Mouse (Mus musculus) embryo, embryonic 10 days (tissue): ENCODE measurements around the gene Acbd4.

Experiments
- DNase-seq: peaks from one replicate; pipeline ENCODE4 v3.0.0-alpha.2; 2015; ENCODE audit warnings: low spot score

The Acbd4 gene

GRCm38 (mm10) chr11:103093306-103093705 is 8.2 kb upstream of the Acbd4 start:
- no peak for DNase-seq

DNA sequence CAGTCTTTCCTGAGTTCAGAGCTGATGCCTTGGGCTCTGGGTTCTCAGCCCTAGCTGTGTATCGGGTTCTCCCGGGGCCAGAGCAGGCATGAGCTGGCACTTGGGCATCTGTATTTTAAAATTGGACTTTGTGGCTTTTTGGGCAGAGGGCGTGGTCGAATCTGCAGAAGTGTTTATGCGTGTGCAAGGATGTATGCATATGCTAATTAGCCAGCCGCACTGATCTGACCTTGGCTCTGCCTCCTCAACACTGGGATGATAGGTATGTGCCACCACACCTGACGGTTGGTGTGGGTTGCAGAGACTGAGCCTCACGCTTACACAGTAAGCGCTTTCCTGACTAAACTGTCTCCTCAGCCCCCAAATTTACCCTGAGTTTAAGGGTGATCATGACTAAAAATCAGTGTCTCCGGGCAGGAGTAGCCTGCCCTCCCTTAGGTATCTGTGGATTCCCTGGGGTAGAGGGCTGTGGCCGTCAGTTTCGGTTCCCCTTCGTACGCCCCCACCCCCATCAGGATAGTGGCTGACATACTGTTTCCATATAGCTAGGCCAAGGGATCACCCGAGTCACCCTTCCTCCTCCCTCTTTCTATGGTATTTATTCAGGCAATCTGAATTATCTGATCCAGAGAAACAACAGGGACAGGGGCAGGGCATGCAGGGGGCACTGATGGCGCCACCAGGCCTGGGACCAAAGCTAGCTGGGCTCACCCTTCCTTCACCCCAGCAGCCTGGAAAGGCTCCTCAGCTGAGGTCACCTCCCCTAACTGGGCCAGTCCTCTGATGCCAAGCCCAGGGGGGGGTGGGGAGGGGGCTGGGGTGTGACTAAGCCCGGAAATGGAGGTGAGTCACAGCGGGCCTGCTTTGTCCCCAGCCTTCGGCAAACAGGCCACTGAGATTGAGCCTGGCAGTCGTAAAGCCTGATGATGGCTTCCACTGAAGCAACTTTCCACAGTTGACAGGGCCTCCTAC is 7.3 kb upstream of the Acbd4 start:
- no peak for DNase-seq

DNA sequence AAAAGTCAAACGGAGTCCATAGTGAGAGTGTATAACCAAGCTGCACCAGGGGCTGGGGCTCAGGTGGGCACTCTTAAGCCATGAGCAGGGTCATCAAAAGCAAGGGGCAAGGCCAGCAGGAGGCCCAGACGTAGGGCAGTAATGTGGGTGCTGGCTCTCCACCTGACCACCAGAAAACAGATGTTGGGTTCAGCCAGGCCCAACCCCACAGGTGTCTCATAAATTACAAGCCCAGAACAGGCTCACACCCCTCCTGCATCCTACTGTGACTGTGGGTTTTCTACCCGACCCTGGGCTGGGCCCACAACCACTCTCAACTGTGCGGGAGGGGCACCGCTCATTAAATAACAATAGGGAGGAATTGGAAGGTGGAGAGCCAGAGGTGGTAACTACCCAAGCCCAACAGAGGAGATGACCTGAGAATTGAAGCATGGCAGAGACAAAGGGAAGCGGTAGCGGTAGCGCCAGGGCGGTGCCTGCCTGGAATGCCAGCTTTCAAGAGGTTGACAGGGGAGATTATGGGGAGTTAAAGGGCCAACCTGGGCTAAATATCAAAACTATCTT is 6.3 kb upstream of the Acbd4 start:
- no peak for DNase-seq

- DNase-seq, result no peak
Observed at GRCm38 (mm10) chr11:103095801-103096200, 5.7 kb upstream of the Acbd4 start.

DNA sequence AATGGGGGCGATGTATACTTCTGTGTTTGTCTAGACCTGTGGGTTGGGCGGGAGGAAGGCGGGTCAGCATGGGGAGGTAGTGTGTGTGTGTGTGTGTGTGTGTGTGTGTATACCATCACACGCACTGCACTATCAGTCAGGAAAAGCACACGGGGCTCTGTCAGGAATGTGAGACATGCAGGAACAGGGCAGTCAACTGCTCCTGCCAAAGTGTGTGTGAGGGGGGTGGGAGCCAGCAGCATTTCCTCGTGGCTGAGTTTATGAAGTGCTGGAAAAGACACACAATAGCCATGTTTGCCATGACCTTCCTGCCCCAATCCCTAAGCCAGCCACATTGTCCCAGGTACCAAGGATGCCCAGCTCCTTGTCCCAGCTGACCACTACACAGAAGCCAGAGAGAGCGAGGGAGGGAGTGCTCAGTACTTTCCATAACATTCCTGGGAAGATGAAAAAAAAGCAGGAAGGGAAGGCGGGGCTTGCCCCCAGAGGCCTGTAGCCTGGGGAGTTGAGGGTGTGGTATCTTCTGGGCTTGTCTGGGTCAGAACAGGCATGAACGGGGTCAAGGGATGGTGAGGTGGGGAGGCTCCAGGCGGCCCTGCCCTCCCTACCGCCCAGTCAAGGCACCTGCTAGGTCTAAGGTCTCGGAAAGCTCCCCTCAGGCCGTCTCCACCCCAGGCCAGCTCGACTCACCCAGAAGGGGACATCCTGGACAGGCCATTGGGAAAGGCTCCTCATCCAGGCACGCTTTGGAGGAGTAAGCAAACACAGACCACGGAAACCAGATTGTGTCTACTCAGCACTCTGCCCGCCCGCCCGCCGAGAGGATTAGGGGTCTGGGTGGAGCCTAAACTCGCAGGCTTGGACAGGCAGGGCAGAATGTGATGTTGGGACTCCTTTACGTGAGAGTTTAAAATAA is 4.2 kb upstream of the Acbd4 start:
- DNase-seq, result peak; percentile 51

GRCm38 (mm10) chr11:103098531-103099190 is 2.8 kb upstream of the Acbd4 start:
- DNase-seq, result no peak

DNA sequence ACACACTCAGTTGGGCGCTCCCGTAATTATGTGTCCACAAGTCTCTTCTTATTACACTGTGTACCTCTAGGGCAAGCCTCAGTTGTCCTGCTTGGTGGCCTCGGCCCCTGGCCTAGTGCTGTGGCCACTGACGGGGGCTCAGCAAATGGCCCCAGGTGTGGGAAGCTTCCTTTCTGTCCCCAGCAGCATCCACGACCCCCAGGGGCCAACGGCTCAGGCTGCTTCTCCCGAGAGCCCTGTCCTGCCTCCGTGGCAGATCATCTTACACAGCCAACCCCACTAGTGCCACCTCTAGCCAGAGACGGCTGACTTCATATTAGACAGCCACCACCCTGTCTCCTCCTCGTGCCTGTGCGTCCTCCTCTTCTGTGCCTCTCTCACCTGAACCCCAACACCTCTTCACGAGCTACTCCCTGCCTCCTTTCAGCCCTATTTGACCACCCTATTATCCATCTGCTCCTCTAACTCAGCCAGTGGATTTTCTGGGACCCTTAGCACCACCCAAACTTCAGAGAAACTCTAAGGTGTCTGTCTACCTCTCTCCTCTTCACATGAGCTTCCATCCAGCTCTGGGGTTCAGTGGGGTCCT is 2.0 kb upstream of the Acbd4 start:
- DNase-seq, result no peak

DNA sequence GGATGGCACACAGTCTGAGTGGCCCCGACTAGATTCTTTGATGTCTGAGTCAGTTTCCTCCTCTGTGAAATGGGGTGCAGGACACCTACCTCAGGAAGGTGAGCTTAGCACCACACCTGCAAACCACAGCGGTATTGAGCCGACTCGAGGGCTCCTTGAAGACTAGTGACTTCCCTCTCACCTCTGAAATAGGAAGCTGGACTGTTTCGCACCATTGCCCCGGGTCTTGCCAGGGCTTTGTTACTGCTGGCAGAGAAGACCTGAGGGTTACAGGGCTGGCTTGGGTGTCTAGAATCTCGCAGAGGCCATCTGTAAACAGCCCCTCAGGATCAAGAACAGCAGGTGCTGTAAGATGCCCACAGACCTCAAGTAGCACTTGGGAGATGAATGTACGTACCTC is 1.1 kb upstream of the Acbd4 start:
- no peak for DNase-seq

DNA sequence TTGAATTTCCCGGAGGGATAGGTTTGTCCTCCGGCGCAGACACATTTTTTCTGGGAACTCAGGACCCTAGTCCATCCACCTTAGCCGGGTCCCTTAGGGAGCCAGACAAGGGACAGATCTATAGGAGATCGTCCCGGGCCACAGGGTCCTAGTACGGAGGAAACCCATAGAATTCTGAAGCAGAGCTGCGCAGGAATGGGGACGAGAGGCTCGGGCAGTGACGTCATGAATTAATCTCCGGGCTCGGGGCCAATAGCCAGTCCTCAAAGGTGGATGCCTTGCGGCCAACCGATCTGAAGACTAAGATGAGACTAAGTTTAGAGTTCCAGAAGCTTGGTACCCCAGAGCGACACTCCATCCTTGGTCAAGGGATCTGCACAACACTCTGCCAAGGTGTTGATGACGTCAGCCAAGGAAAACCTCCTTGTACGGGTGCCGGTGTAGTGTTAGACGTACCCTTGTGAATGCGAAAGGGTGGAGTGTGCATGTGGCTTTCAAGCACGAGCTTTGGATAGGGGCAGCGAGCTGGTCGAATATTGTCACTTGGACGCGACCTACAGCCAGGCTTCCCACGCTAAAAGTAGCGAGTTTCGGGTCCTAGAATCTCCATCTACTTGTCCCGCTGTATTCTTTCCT is 502 bp downstream of the Acbd4 start:
- peak; percentile 58 for DNase-seq

GRCm38 (mm10) chr11:103102725-103103349 is 1.4 kb downstream of the Acbd4 start:
- peak; percentile 95 for DNase-seq

DNA sequence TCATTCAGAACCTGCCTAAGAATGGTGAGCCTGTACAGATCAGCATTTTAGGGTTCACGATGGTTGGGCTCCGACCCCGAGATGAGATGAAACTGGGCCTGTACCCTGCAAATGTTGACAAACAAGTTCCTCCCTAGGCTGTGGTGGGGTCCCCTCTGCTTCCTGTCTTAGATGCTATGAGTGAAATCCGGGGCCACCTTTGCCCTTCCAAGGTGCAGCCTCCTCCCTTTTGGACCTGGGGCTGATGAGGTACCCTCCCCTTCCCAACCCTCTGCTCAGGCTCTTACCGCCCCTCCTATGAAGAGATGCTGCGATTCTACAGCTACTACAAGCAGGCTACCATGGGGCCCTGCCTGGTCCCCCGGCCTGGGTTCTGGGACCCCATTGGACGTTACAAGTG is 2.1 kb downstream of the Acbd4 start:
- DNase-seq, result no peak

DNA sequence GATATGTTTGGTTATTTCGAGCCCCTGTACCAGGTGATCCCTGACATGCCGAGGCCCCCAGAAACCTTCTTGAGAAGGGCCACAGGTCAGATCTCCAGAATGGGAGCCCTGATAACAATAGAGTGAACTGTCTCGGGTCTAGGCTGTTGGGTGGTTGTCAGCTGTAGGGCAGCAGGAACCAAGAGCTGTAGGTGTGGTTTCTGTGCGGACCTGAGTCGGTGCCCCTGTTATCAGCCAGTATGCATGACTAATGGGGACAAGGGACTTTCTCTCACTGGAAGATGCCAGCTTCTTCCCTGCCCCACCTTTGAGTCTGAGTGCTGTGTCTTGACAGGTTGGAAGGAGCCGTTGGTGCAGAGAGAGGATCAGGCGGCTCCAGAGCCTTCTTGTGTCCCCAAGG is 3.0 kb downstream of the Acbd4 start:
- DNase-seq, result no peak

GRCm38 (mm10) chr11:103105180-103105725 is 3.8 kb downstream of the Acbd4 start:
- no peak for DNase-seq

GRCm38 (mm10) chr11:103105810-103106209 is 4.3 kb downstream of the Acbd4 start:
- DNase-seq, result no peak

DNA sequence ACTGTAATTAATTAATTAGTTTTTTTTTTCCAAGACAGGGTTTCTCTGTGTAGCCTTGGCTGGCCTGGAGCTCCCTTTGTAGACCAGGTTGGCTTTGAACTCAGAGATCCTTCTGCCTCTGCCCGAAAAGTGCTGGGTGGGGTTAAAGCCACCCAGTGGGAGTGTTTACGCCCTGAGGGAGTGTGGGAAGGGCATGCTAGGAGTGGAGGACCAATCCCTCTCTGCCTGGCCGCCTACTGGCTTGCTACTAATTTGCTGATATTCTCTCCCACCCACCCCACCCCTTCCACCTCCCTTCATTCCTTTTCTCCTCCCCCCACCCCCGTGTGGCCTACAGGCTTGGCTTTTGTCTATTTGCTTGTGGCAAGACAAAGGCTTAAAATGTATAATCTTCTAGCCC is 4.9 kb downstream of the Acbd4 start:
- no peak for DNase-seq

GRCm38 (mm10) chr11:103111301-103111700 is 9.8 kb downstream of the Acbd4 start:
- DNase-seq, result peak; percentile 8

DNA sequence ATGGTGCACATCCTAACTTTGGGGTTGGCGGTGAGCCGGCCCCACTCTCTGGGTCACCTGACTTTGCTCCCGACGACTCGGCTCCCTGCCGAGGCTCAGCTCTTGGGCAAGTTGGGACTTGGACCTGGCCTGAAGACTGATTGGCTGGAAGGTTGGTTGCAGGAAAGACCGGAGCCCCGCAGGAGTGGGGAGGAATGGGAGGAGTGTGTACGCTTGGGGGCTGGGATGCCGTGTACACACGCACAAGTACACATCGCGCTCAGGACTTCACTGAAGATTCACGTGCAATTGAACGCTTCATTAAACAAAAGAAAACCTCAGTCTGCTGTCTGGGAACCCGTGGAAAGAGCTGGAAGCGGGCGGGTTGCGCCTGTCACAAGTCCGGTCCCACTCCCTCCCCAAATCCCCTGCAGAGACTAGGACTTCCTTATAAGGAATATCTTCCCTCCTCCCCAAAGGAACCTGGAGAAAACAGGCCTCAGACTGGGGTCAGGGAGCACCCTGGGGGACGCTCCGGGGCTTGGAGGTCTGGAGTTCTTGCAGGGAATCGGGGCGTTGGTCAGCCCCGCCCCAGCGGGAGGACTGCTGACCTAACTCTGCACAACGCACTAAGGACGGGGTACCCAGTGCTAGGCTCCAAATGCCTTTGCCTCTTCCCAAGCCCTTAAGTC is 10.5 kb downstream of the Acbd4 start:
- DNase-seq, result peak; percentile 66

- DNase-seq, result no peak
Observed at GRCm38 (mm10) chr11:103112552-103112912, 11.1 kb downstream of the Acbd4 start.

DNA sequence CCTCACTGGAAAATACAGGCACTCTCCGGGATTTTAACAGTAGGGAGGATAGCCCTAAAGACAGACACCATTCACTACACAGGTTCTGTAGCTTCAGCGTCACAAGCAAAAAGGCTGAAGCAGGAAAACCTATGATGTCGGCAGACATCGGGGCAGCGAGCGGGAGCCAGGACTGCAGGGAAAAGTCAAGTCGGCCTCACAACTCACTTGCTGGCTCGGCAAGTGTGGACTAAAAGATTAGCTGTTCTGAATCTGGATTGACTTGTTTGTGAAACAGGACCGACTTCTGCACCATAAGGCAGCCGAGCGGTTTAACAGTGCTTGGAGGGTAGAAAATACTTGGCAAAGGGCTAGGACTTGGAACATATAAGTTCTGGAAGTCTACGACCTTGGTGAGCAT is 11.5 kb downstream of the Acbd4 start:
- peak; percentile 6 for DNase-seq

DNA sequence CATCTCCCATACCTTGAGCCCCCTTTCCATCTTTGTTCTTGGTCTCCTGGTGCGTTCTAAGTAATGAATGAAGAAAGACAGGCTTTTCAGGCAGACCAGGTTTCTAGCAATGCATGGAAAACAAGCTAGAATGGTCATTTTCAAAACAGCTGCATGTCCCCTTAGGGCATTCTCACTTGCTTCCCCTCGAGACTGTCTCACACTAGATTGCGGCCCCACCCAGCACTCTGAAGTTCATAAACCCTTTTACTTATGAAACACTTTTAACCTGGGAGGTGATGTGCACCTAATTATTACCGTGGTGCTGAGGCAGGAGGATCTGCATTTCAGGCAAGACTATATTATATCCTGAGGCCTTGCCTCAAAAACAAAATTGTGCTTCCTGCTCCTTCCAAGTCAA is 12.3 kb downstream of the Acbd4 start:
- no peak for DNase-seq
